ENCODE assay signal across 8 mouse cellular contexts in the genomic region with DNA sequence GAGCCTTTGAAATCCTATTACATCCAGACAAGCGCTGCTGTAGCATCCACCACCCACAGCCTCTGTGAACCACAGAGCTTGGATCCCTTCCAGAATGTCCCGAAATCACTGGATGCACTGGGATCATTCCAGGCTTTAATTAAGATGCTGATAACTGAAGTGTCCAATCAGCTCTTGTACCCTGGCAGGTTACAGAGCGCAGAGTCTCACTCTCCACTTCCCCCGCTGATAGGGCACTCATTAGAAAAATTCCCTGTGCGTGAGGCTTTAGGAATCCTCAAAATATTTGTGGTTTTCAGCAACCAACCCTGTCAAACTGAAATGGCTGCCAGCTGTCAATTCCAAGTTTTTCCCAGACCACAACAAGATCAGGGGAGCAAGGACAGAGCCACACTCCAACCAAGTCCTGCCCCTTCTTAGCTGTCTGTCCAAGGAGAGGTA. TPM values are rescaled to one million over a fixed set of nuclear protein-coding genes. Genes with fewer than 3 reads are reported as not detected.
DNase-seq lines count a peak whose midpoint lies in the region; ATAC-seq and TF ChIP-seq lines count a peak whose summit lies in the region.

No protein-coding gene starts in this region.

- ATAC-seq in kidney, embryonic 16.5 days (ENCODE audit: low FRiP score, low TSS enrichment): peak; percentile 72
- ATAC-seq in Patski: peak; percentile 86

- no peak overlapping the region for H3K9ac ChIP-seq in kidney, embryonic 16.5 days (replicated peaks; ENCODE audit: low read length)
- no peak overlapping the region for H3K9ac ChIP-seq in heart, adult 2 months (ENCODE audit: low read depth, low read length)

- 47% methylated on average over 5 of the region's 5 CpGs for WGBS in kidney, embryonic 16.5 days
- 21% methylated on average over 5 of the region's 5 CpGs for WGBS in heart, adult 2 months

- no peak overlapping the region for H3K4me3 ChIP-seq in kidney, embryonic 16.5 days (ENCODE audit: low read length)
- no peak overlapping the region for H3K4me3 ChIP-seq in heart, adult 2 months

- CTCF ChIA-PET in Patski (lab: Charles Lee): interaction anchor here (1.6 to 1.9 kb wide), 2 partner anchors 12 to 99 kb away, joined by 5 read pairs; no protein-coding TSS in a partner anchor

- 0 out of 2 replicates have a peak overlapping the region, but pooled peaks have one; percentile 4 for H3K27ac ChIP-seq in kidney, embryonic 16.5 days (ENCODE audit: low read length)
- H3K27ac ChIP-seq in heart, adult 2 months: no peak overlapping the region

- in situ Hi-C loops in Patski (cut with MboI; ENCODE audit: low pct_unique_long_range_greater_than_20kb): no loop called here

- 0 out of 2 replicates have a peak, but pooled peaks have one; percentile 9 for TF ChIP-seq EP300 in heart, adult 2 months (IDR thresholded peaks at IDR 0.05; ENCODE audit: insufficient read depth, low read depth, low read length)

- no peak for DNase-seq in kidney, adult 11 months
- DNase-seq in Patski (ENCODE audit: low read depth, low spot score): peak; percentile 88
- peak; percentile 31 to 39 for DNase-seq in heart, adult 2 months
- DNase-seq in kidney, postnatal 4 days: peak; percentile 40 to 60
- no peak for DNase-seq in c-Kit-positive CD71-positive TER-119-positive erythroid progenitor cells, embryonic 14.5 days (ENCODE audit: low spot score)
- DNase-seq in embryo, embryonic 9.5 days (ENCODE audit: extremely low spot score): no peak
- DNase-seq in urinary bladder, postnatal 36 days (ENCODE audit: low spot score in 2 of 2): no peak

- intact Hi-C loops in heart, adult 2 months (cut with DNase I): no loop called here

- no peaks in the 10 kb centered on the region for H3K79me2 ChIP-seq in heart, adult 2 months (replicated peaks; ENCODE audit: control insufficient read depth, insufficient read depth, low read length)

- no peak for TF ChIP-seq POLR2A in heart, adult 2 months (IDR thresholded peaks at IDR 0.05; ENCODE audit: insufficient read depth, low read depth, low read length)

- H3K9me3 ChIP-seq in kidney, embryonic 16.5 days (ENCODE audit: low read length): no peaks in the 10 kb centered on the region

- POLR2A ChIA-PET in Patski (lab: Charles Lee): interaction anchor here (0.6 to 1.4 kb wide), 6 partner anchors 9 to 1854 kb away, joined by 3 to 6 read pairs (median 4); no protein-coding TSS in a partner anchor

- TF ChIP-seq CTCF in Patski (IDR thresholded peaks at IDR 0.05): no peak
- TF ChIP-seq CTCF in heart, adult 2 months (IDR thresholded peaks at IDR 0.05): no peak

- 0 out of 2 replicates have a peak, but pooled peaks cover 3% of the 10 kb centered on the region for H3K4me1 ChIP-seq in kidney, embryonic 16.5 days (ENCODE audit: insufficient read depth, low read length)
- peaks cover 2% of the 10 kb centered on the region for H3K4me1 ChIP-seq in heart, adult 2 months (ENCODE audit: control insufficient read depth, insufficient read depth, low read length)

- H3K4me2 ChIP-seq in kidney, embryonic 16.5 days (replicated peaks; ENCODE audit: low read depth, low read length): no peak overlapping the region

- H3K27me3 ChIP-seq in kidney, embryonic 16.5 days (ENCODE audit: insufficient read depth, low read length): no peaks in the 10 kb centered on the region
- no peaks in the 10 kb centered on the region for H3K27me3 ChIP-seq in Patski
- H3K27me3 ChIP-seq in heart, adult 2 months (ENCODE audit: control insufficient read depth, insufficient read depth, low read length): no peaks in the 10 kb centered on the region

- no peaks in the 10 kb centered on the region for H3K36me3 ChIP-seq in kidney, embryonic 16.5 days (ENCODE audit: insufficient read depth, low read length)
- H3K36me3 ChIP-seq in heart, adult 2 months (ENCODE audit: control insufficient read depth, insufficient read depth, low read length): no peaks in the 10 kb centered on the region

RNA-seq across cellular contexts. Expression of gene Nr1h4, which starts 2.2 kb away (rescaled TPM):
- 3.9 and 4.2 TPM in 2 replicates for polyA plus RNA-seq in kidney, embryonic 16.5 days (2015; fragmentation: Nextera tagmentation; extraction: Ambion mirVana)
- 1.3 TPM for polyA plus RNA-seq in Patski (2021)
- total RNA-seq in heart, adult 2 months (2021): under 1 TPM; 0.23 to 0.48 TPM
- polyA plus RNA-seq in heart, adult 2 months (2012; rRNA removed): 0.20 and 0.61 TPM in 2 replicates

Comparison
In these comparisons a context has a peak if more than half of its experiments do, and no peak if none do; other contexts are left out.
1. DNase-seq: peak in Patski (single experiment), heart, adult 2 months (2 of 2) and kidney, postnatal 4 days (2 of 2); none in kidney, adult 11 months (single experiment), c-Kit-positive CD71-positive TER-119-positive erythroid progenitor cells, embryonic 14.5 days (single experiment), embryo, embryonic 9.5 days (single experiment) and urinary bladder, postnatal 36 days (0 of 2).